Mouse (Mus musculus) cerebellum, adult 2 months (tissue): ENCODE measurements around the gene Cyp1a2.

Source experiments
- CTCF ChIP-seq: fragments of 200-500 bp; IDR thresholded peaks from 2 replicates; pipeline ENCODE4 v1.5.1; 2011; ENCODE audit warnings: low read depth, mild to moderate bottlenecking, control low read depth, low read length, moderate library complexity, borderline replicate concordance; ENCODE audit not compliant: insufficient read depth
- POLR2A ChIP-seq: fragments of 200-500 bp; IDR thresholded peaks from 2 replicates; pipeline ENCODE4 v1.6.1; 2011; ENCODE audit warnings: low read length, control low read depth, borderline replicate concordance; ENCODE audit not compliant: insufficient read depth

GRCm38 (mm10) chr9:57660501-57660900 is 23.0 kb downstream of the Cyp1a2 start:
- TF ChIP-seq POLR2A = no peak
- TF ChIP-seq CTCF = no peak
